Mouse (Mus musculus) CD8-positive naive resting alpha-beta T cell, adult 2 months (primary cell): ENCODE data around the gene Olfr1301.

Source experiments
- DNase-seq, 2 experiments: peaks; one replicate each; pipeline ENCODE4 v3.0.0; 2022; ENCODE audit warnings: low read depth in 2 of 2, low spot score in 2 of 2

Olfr1301 gene

DNA sequence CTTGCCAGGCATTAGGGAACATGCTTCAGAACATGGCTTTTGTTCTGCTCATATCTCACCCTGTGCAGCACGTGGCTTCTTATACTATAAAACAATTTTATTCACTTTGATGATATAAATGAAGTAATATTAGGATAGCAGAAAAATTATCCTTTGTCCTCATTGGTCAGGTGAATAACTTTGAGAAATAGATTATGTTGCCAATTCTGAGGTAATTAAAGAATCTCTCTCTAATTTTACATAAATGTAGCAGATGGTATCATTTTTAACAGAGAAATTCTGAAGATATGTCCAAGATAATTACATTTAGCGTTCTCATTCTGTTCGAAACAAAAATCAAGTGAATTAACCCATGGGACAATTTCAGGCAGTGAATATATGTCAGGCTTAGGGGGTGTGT lies at the start of gene Olfr1301:
Olfr1301 (plus strand) TSS at position 301 of the 400 bp plus-strand sequence.
- no peak for DNase-seq

DNA sequence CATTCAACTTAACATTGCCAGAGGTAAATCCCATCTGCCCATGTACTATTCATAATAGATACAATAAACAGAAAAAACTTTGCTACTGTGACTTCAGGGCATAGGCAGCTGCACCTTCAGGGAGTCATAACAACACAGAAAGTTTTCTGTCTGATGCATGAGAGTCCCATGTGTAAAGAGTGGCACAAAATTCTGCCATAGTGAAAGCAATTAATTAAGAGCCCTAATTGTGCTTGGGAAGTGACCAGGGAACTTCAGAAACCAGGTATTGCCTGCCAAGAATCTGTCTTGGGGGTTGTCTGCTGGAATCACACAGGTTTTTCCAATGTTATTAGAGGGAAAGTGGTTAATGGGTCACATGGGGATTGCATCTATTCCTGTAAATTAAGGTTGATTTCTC lies 24.1 kb upstream of the Olfr1301 start:
- no peak for DNase-seq

DNA sequence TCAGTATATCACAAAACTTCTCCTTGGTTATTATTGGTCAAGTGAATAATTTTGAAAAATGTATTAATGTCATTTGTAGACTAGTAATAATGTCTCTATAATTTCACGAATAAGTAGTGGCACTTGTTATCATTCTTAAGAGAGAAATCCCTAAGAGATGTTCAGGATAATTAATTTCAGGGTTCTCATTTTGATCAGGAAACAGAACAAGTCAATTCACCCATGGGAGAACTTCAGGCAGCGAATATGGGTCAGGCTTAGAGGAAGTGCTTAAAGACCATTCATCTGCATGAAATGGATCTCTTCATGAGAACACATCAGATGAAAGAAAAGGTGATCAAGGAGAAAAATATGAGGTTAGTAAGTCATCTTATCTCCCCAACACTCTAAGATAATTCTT lies 26.3 kb downstream of the Olfr1301 start, which contains the start of gene Olfr1302:
Olfr1302 (plus strand) TSS at position 301 of the 400 bp plus-strand sequence.
- DNase-seq, result no peak
